Mouse (Mus musculus) left cerebral cortex, adult 11 months (tissue): ENCODE data around the gene Otop3.

ENCODE experiments used
- DNase-seq: peaks from one replicate; pipeline ENCODE4 v3.0.0; 2022; ENCODE audit warnings: low spot score

Otop3 gene

DNA sequence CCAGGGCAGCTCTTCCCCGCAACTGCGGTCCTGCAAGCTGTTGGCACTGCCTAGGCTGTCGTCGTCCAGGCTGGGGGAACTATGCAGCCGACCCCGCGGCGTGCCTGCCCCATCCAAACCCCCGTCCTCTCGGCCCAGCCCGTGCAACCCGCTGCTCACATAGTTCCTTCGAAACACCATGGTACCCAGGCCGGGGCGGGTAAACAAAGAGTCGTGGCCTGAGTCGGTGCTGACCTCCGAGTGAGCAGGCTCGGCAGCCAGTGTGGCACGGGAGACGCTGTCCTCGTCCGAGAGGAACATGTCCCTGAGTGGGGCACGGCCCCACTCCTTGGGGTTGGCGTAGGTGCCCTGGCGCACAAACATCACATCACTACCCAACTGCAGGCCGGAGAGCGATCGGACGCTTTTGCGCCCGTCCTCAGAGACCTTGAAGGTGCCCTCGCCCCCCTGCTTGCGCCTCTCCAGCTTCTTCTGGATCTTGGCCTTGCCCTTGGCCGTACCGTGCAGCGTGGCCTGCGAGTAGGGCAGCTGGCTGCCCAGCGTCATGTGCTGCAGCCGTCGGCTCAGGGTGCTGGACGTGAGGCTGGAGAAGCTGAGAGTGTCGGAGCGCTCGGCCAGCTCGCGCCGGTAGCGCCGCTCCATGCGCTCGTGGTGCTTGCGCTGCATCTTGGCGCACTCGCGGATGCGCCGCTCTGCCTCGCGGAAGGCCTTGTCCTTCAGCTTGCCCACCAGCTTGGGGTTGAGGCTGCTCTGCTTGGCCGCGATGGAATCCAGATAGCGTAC is 16.1 kb upstream of the Otop3 start:
- no peak for DNase-seq

DNA sequence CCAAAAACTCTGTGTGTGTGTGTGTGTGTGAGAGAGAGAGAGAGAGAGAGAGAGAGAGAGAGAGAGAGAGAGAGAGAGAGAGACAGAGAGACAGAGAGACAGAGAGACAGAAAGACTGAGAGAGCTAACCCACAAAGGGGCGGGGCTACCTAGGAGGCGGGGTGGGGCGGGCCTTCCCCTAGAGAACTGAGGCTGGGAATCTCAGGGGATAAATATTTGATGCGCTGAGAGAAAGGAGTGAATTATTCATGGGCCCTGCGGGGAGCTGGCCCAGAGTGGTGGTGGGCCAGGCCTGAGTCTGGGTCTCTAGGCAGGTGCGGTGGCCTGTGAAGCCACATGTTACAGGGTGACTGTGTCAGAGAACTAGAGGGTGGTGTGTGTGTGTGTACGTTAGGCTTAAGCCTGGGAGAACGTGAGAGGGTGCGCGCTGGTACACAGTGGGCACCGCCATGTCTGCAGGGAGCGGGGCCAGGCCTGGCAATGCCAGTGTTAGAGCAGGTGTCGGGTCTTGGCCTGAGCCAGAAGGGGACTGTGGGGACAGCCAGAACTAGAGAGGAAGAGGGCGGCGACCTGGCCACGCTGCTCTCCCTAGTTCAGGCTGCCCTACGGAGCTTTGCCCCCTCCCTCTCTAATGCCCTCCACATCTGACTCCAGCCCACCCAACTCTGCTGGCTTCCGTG is 14.7 kb upstream of the Otop3 start:
- DNase-seq = no peak

DNA sequence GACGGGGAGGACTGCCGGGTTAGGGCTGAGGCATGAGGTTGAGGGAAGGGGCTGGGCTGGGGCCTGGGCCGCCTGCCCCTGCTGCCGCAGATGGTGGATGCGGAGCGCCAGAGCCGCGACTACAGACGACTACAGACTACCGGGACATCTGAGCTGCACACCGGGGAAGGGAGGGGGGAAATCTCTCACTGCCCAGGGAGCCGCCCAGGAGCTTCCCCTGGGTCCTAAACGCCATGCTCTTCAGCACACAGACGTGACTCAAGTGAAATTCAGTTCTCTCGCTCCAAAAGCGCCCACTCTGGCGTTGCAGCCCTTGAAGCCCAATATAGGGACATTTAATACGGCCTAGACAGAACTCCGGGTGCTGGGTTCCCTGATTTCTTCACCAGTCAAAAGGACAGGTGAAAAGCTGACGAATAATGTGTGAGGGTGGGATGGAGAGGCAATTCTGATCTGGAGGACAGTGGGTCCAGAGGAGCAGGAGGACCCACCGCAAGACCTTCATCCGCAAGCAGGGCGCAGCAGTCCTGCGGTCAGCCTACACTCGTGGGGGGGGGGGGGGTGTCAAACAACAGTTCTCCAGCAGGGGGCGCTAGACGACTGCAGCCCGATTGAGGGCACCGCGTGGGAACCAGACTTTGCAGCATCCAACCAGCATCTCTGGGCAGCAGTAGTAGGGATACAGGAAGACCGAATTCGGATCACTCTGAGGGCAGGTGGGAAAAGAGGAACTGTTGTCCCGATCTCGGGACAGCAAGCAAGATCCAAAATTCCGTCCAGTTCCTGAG is 12.4 kb upstream of the Otop3 start, which contains the start of gene Ush1g:
Gene Ush1g (minus strand): TSS at position 136 of the 788 bp plus-strand sequence.
- no peak for DNase-seq

DNA sequence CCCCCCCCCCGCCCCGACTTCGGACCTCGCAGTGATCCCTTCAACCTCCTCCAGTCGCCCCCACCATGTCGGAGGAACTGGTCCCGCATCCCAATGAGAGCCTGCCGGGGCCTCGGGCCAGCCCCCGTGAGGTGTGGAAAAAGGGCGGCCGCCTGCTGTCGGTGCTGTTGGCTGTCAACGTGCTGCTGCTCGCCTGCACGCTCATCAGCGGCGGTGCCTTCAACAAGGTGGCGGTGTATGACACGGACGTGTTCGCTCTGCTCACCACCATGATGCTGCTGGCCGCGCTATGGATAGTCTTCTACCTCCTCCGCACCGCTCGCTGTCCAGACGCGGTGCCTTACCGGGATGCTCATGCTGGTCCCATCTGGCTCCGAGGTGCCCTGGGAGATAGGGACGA is 11.2 kb upstream of the Otop3 start:
- no peak for DNase-seq

DNA sequence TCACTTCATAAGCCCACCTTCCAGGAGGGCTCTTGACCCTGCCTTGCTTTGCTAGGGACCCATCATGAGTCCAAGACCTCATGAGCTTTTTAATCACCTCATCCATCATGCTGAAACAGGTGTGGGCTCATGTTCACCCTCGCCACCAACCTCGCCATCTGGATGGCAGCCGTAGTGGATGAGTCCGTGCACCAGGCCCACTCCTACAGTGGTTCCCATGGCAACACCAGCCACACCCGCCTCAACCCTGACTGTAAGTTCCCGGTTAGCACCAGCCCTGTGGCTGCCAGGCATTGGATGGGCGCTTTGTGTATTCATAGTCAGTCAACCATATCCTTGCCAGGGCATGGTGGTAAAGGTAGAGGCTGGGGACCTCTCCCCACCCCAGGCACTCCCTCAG is 7.8 kb upstream of the Otop3 start:
- no peak for DNase-seq

DNA sequence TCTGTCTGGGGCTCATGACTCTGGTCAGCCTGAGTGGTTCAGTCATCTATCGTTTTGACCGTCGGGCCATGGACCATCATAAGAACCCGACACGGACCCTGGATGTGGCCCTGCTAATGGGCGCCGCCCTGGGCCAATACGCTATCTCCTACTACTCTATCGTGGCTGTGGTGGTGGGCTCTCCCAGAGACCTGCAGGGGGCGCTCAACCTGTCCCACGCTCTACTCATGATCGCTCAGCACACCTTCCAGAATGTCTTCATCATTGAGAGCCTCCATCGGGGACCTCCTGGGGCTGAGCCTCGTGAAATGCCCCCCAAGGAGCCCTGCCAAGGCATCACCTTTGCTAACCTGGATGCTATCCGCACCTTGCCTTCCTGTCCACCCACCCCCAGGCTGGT is 5.2 kb upstream of the Otop3 start:
- no peak for DNase-seq

DNA sequence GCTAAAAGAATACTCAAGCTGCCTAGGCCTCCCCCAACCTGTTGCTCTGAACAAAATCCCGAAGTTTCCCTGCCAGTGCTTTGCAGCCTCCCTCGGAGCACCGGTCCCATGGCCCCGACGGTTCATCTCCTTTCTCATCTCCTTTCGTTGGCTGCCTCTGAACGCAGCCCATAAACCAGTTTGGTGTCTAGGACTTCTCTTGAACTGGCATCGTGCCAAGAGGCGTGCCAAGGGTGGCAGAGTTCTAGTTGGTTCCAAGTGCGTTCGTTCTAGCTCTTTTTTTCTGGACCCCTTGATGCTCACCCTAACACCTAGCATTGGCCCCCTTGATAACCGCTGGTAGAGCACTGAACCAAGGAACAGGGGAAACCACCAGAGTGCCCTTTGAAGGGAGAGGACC is 692 bp downstream of the Otop3 start:
- no peak for DNase-seq

DNA sequence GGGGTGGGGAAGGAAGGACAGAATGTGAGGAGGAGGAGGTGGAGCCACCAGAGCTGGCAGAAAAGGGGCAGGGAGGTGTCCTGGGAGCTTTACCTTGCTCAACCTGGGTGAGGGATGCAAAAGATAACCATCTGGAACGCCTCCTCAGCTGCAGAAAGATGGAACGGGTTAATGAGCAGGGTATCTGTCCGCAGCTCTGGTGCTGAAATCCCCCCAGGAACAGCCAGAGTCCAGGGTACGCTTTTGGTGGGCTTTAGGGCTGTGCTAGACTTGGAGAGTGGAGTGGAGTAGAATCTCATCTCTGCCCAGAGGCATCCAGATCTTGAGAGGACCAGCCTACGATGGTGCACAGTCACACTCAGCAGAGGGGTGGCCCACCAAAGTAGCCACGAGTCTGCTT is 1.6 kb downstream of the Otop3 start:
- DNase-seq = no peak

DNA sequence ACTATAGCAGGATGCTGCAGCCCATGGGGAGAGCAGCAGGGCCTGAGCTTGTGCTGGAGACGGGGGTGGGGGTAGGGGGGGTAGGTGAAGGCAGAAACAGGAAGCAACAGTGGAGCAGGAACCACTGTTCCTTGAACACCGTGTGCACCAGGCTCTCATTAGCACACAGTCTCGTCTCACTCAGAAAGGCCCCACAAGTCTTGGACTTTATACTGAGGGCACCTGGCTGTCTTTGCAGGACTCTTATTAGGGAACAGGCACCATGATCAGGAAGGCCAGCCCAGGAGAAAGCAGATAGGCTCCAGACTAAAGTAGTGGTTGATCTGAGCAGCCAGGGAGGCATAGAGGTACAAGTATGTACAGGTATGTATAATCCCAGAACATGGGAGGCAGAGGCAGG is 2.8 kb downstream of the Otop3 start:
- DNase-seq = no peak

DNA sequence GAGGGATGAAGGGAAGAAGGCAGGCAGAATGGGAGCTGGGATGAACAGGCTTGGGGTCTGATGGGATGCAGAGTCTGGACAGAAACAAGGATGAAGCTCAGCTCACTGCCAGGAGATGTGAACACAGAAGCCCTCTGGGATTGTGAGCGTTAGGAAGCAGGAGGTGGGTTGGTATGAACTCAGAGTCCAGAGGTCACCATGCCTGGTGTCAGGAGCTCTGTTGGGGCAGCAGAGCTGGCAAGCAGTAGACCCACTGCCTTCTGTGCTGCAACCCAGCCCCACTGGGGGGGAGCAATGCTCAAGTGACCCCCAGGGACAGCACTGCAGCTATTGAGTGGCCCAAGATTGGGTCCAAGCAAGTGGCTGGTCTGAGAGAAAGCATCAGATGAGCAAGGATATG is 3.3 kb downstream of the Otop3 start:
- no peak for DNase-seq

DNA sequence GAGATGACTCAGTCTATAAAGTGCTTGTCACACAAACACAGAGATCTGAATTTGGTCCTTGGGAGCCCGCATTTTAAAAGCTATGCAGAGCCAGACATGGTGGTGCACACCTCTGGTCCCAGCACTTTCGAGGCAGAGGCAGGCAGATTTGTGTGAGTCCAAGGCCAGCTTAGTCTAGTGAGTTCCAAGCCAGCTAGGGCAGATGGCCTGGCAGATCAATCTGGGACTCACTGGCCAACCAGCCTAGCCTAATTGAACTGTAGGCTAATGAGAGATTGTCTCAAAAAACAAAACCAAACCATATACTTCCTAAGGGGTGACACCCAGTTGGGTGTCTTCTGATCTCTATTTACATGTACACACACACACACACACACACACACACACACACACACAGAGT is 6.7 kb downstream of the Otop3 start:
- DNase-seq = no peak

DNA sequence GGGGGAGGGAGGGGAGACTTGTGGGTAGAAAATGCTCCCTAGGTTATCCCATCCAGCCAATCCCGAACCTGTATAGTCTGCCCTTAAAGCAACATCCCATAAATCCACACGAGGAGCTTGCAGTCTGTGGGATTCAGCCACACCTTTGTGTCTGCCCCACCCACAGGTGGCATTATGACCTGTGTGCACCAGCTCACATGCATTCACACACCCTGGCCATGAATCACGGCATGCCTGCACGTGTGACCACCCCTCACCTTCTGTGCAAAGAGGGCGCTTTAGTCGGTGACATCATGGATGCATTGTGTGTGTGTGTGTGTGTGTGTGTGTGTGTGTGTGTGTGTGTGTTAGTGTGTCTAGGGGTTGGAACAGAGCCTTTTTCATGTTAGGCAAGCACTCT is 7.3 kb downstream of the Otop3 start:
- no peak for DNase-seq

DNA sequence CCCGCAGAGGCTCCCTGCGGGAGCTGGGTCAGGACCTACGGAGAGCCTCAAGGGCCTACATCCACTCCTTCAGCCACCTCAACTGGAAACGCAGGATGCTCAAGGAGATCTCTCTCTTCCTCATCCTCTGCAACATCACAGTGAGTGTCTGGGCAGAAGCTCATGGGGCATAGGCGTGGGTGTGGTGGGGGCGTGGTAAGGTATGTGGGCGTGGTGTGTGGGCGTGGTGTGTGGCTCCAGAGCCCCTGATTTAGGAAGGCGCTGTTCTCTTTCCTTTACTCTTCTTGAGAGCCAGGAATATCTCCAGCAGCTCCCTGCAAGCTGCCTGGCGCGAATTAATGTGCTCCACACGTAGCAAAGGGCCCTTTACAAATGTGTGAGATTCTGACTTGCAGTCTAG is 10.4 kb downstream of the Otop3 start:
- DNase-seq = no peak

DNA sequence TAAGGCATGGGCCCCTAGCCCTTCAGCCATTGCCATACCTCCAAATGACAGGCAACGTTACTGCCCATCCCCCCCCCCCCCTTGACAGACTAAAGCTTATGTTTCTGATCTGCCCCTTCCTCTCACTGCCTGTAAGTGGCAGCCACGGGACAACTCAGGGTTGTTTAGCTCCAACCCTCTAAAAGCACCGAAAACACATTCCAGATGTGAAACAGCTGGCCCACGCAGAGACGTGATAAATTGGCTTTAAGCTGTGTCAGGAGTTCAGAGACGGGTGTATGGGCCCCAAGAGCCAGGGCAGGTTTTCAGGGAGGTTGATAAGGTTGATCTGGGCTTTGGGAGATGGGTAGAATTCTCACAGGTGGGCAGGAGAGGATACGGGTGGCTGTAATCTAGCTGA is 11.0 kb downstream of the Otop3 start:
- no peak for DNase-seq

DNA sequence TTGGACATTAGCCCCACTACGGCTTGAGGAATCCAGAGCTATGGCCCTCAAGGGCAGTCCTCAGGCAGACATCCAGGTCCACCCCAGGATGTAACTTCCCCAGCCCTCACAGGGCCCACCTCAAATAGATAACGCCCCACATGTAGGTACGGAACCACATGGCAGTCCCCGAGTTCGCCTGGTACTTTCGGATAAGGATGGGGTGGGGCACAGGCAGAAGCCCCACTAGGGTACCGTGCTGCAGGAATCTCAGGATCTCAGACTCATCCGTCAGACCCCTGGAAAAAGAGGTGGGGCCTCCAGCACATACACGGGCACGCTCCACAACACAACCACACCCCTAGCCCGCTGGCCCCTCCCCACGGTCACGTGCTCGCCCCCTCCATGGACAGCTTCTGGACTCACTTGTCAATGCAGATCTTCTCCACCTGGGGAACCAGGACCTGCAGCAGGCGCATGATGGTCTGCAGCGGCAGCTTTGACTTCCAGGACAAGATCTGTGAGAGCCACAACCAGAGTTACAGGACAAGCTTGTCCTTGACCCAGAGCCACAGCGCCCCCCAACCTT is 14.2 kb downstream of the Otop3 start:
- DNase-seq = no peak

DNA sequence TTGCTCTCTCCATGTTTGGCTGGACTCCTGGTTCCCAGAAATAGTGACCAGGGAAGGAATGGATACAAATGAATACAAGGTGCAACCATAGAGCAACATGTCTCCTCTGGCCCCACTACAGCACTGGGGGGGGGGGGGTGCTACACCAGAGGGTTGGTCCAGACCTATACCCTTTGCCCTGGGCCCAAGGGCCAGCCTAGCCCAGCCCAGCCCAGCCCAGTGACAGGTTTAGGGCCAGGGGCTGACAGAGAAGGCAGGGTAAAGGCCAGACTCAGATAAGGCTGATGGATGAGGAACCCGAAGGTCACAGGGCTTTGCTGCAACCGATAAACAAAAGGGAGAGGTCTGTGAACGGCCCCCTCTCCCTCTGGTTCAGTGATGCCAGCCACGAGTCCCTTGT is 15.4 kb downstream of the Otop3 start:
- DNase-seq = no peak

DNA sequence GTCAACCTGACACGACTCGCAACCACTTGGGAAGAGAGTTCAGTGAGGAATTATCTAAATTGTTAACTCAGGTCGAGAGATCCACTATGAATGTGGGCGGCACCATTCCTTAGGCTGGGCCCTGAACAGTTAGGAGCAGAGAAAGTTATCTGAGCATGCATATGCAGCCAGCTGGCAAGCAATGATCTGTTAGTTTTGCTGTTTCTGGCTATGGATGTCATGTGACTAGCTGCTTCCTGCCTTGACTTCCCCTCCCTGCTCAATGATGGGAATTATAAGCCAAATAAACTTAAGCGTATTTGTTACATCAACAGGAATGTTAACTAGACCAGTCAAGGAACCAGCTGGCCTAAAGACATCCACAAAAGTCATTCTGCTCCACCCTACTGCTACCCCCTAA is 18.8 kb downstream of the Otop3 start:
- DNase-seq = no peak

DNA sequence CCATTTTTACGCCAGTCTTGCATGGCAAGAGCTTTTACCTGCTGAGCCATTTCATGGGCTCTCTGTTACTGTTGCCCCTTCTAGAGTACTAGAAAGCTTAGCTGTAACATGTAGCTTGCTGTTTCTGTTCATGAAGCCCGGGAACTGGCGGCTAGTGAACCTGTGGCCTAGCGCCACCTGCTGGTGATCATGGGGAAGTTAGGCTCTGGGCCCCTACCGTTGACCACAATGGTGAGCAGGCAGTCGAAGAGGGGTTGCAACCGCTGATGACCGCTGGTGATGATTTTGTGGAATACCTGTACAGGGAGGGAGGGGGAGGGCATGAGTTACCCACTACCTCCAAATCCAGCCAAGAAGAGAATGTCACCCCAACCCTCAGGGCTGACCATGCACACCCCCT is 19.7 kb downstream of the Otop3 start:
- DNase-seq = no peak

DNA sequence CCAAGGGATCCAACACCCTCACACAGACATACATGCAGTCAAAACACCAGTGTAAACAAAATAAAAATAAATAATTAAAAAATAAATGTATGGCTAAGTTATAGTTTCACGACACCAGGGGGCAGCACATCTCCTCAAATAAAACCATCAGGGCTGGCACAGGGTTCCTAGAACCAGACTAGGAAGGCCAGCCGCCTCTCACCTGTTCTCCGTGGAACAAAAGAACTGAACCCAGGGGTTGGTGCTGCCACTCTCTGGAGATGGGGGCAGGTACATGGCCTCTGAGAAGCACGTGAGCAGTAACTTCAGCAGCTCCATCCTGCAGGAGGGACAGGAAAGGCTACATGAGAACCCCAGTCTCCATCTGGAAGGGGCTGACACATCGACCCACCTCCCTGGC is 23.9 kb downstream of the Otop3 start:
- DNase-seq = no peak

DNA sequence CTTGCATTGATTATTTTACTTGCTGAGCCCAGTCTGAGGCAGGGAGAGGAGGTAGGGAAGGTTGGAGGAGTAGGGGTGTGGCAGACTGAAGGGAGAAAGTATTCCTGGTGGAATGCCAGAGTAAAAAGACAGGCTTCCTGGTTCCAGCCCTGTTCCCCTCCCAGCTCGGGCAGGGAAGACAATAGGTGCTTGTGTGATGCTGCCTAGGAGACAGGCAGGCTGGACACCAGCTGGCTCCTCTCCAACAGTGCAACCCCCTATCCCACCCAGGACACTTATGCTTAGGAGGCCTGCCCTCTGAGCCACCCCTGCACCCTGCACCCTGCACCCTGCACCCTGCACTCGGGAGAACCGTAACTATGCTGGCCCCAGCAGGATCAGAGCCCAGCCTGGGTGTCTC is 24.8 kb downstream of the Otop3 start:
- no peak for DNase-seq

DNA sequence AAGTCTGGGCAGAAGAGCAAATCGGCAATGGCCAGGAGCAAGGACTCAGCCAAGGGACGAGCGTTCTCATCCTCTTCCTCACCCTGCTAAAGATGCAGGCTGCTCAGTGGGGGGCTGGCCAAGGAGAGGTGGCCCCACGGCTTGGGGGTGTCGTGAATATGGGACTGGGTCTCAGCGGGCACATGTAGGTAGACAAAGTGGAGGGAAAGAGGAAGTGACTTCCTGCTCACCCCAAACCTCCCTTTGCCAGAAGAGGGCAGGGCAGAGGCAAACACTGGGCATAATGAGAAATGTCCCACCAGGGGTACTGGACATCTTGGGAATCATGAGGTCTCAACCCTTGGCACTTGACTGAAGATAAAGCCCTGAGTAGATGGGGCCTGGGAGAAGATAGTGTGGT is 25.2 kb downstream of the Otop3 start:
- DNase-seq = no peak

DNA sequence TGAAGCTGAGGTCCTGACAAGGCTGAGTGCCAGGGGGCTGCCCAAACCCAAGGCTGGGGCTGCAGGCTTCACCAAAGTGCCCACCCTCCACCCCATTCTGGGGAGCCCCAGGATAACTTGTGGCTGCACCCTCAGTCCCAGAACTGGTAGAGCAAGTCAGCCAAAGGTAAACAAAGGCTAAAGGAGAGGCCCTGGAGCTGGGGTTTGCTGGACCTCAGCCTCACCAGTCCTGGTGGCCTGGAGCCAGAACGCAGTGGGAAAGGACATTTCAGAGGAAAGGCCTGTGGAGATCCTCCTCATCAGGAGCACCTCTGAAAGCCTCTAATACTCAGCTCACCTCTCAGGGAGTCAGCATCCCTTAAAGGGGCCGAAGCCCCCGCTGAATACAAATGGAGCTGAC is 29.6 kb downstream of the Otop3 start:
- DNase-seq = no peak
